Mouse (Mus musculus): ENCODE data around the gene Lrpprc. TPM values are rescaled to one million over a fixed set of nuclear protein-coding genes. Genes with fewer than 3 reads are reported as not detected.

Gene Lrpprc
- polyA plus RNA-seq, 1 experiment: 5.4 TPM

GRCm38 (mm10) chr17:84675951-84676366 lies 114.6 kb downstream of the Lrpprc start, which contains the start of gene Abcg8:
Gene Abcg8 (plus strand): TSS chr17:84676302.
- Histone ChIP-seq H3K27ac (ENCODE audit: insufficient read depth, low read length) (no peak within 1 kb of the TSS), H3K4me3 (ENCODE audit: extremely low read depth, insufficient read depth, insufficient read length) (no peak within 1 kb of the TSS), H3K36me3 (ENCODE audit: control insufficient read depth, insufficient read depth, low read length) (no peaks in the 10 kb centered on the region), H3K27me3 (ENCODE audit: control insufficient read depth, insufficient read depth, low read length) (peaks cover 4% of the 10 kb centered on the region; the same call in 1 of the 2 replicates), H3K4me1 (ENCODE audit: control insufficient read depth, insufficient read depth, insufficient read length) (no peaks in the 10 kb centered on the region)
- DNase-seq (ENCODE audit: low read depth in 1 of 2, low spot score in 2 of 2): no peak
- TF ChIP-seq CTCF (IDR thresholded peaks at IDR 0.05; ENCODE audit: extremely low read depth, insufficient read depth, insufficient read length, insufficient replicate concordance) (no peak), POLR2A (IDR thresholded peaks at IDR 0.05; ENCODE audit: low read depth, low read length) (no peak)
- 5% methylated on average over 24 of the region's 24 CpGs for WGBS

GRCm38 (mm10) chr17:84675204-84675603 lies 115.4 kb downstream of the Lrpprc start:
- Histone ChIP-seq H3K27me3 (ENCODE audit: control insufficient read depth, insufficient read depth, low read length) (peaks cover 4% of the 10 kb centered on the region; the same call in 1 of the 2 replicates), H3K36me3 (ENCODE audit: control insufficient read depth, insufficient read depth, low read length) (no peaks in the 10 kb centered on the region), H3K4me3 (ENCODE audit: extremely low read depth, insufficient read depth, insufficient read length) (no peak overlapping the region), H3K4me1 (ENCODE audit: control insufficient read depth, insufficient read depth, insufficient read length) (no peaks in the 10 kb centered on the region), H3K27ac (ENCODE audit: insufficient read depth, low read length) (no peak overlapping the region)
- TF ChIP-seq POLR2A (IDR thresholded peaks at IDR 0.05; ENCODE audit: low read depth, low read length) (no peak), CTCF (IDR thresholded peaks at IDR 0.05; ENCODE audit: extremely low read depth, insufficient read depth, insufficient read length, insufficient replicate concordance) (no peak)
- no peak for DNase-seq (ENCODE audit: low read depth in 1 of 2, low spot score in 2 of 2)
- WGBS: 66% methylated on average over 4 of the region's 4 CpGs

- no peak for DNase-seq (ENCODE audit: low read depth in 1 of 2, low spot score in 2 of 2)
- Histone ChIP-seq H3K27ac (ENCODE audit: insufficient read depth, low read length) (no peak overlapping the region), H3K36me3 (ENCODE audit: control insufficient read depth, insufficient read depth, low read length) (no peaks in the 10 kb centered on the region), H3K4me1 (ENCODE audit: control insufficient read depth, insufficient read depth, insufficient read length) (no peaks in the 10 kb centered on the region), H3K4me3 (ENCODE audit: extremely low read depth, insufficient read depth, insufficient read length) (no peak overlapping the region), H3K27me3 (ENCODE audit: control insufficient read depth, insufficient read depth, low read length) (peaks cover 4% of the 10 kb centered on the region; the same call in 1 of the 2 replicates)
- 74% methylated on average over 7 of the region's 7 CpGs for WGBS
- TF ChIP-seq CTCF (IDR thresholded peaks at IDR 0.05; ENCODE audit: extremely low read depth, insufficient read depth, insufficient read length, insufficient replicate concordance) (no peak), POLR2A (IDR thresholded peaks at IDR 0.05; ENCODE audit: low read depth, low read length) (no peak)
These were observed 116.5 kb downstream of the Lrpprc start for GRCm38 (mm10) chr17:84674048-84674447.

- Histone ChIP-seq H3K27ac (ENCODE audit: insufficient read depth, low read length) (no peak overlapping the region), H3K27me3 (ENCODE audit: control insufficient read depth, insufficient read depth, low read length) (peaks cover 4% of the 10 kb centered on the region; the same call in 1 of the 2 replicates), H3K4me3 (ENCODE audit: extremely low read depth, insufficient read depth, insufficient read length) (no peak overlapping the region), H3K4me1 (ENCODE audit: control insufficient read depth, insufficient read depth, insufficient read length) (no peaks in the 10 kb centered on the region), H3K36me3 (ENCODE audit: control insufficient read depth, insufficient read depth, low read length) (no peaks in the 10 kb centered on the region)
- WGBS: 77% methylated on average over 16 of the region's 16 CpGs
- no peak for DNase-seq (ENCODE audit: low read depth in 1 of 2, low spot score in 2 of 2)
- TF ChIP-seq POLR2A (IDR thresholded peaks at IDR 0.05; ENCODE audit: low read depth, low read length): no peak
These were observed 117.9 kb downstream of the Lrpprc start for GRCm38 (mm10) chr17:84672376-84673369.

GRCm38 (mm10) chr17:84667848-84668247 lies 122.7 kb downstream of the Lrpprc start:
- Histone ChIP-seq H3K36me3 (ENCODE audit: control insufficient read depth, insufficient read depth, low read length) (no peaks in the 10 kb centered on the region), H3K4me3 (ENCODE audit: extremely low read depth, insufficient read depth, insufficient read length) (no peak overlapping the region)
- 88% methylated on average over 3 of the region's 3 CpGs for WGBS

GRCm38 (mm10) chr17:84665691-84666090 lies 124.9 kb downstream of the Lrpprc start:
- WGBS: 33% methylated on average over 9 of the region's 9 CpGs
- Histone ChIP-seq H3K36me3 (ENCODE audit: control insufficient read depth, insufficient read depth, low read length) (no peaks in the 10 kb centered on the region), H3K27me3 (ENCODE audit: control insufficient read depth, insufficient read depth, low read length) (no peaks in the 10 kb centered on the region), H3K4me1 (ENCODE audit: control insufficient read depth, insufficient read depth, insufficient read length) (no peaks in the 10 kb centered on the region), H3K4me3 (ENCODE audit: extremely low read depth, insufficient read depth, insufficient read length) (no peak overlapping the region), H3K27ac (ENCODE audit: insufficient read depth, low read length) (no peak overlapping the region)
- TF ChIP-seq CTCF (IDR thresholded peaks at IDR 0.05; ENCODE audit: extremely low read depth, insufficient read depth, insufficient read length, insufficient replicate concordance) (no peak), POLR2A (IDR thresholded peaks at IDR 0.05; ENCODE audit: low read depth, low read length) (no peak)
- DNase-seq (ENCODE audit: low read depth in 1 of 2, low spot score in 2 of 2): no peak

More at GRCm38 (mm10) chr17:84667848-84668247, 122.7 kb downstream of the Lrpprc start:
- no peaks in the 10 kb centered on the region for H3K27me3 ChIP-seq (ENCODE audit: control insufficient read depth, insufficient read depth, low read length)
- no peaks in the 10 kb centered on the region for H3K4me1 ChIP-seq (ENCODE audit: control insufficient read depth, insufficient read depth, insufficient read length)
- no peak overlapping the region for H3K27ac ChIP-seq (ENCODE audit: insufficient read depth, low read length)
- DNase-seq (ENCODE audit: low read depth in 1 of 2, low spot score in 2 of 2): no peak
- TF ChIP-seq CTCF (IDR thresholded peaks at IDR 0.05; ENCODE audit: extremely low read depth, insufficient read depth, insufficient read length, insufficient replicate concordance): no peak
- no peak for TF ChIP-seq POLR2A (IDR thresholded peaks at IDR 0.05; ENCODE audit: low read depth, low read length)

GRCm38 (mm10) chr17:84665053-84665452 lies 125.5 kb downstream of the Lrpprc start:
- no peaks in the 10 kb centered on the region for H3K36me3 ChIP-seq (ENCODE audit: control insufficient read depth, insufficient read depth, low read length)
- no peaks in the 10 kb centered on the region for H3K4me1 ChIP-seq (ENCODE audit: control insufficient read depth, insufficient read depth, insufficient read length)
- no peaks in the 10 kb centered on the region for H3K27me3 ChIP-seq (ENCODE audit: control insufficient read depth, insufficient read depth, low read length)
- DNase-seq (ENCODE audit: low read depth in 1 of 2, low spot score in 2 of 2): no peak
- 79% methylated on average over 10 of the region's 10 CpGs for WGBS
- TF ChIP-seq POLR2A (IDR thresholded peaks at IDR 0.05; ENCODE audit: low read depth, low read length) (no peak), CTCF (IDR thresholded peaks at IDR 0.05; ENCODE audit: extremely low read depth, insufficient read depth, insufficient read length, insufficient replicate concordance) (no peak)
- no peak overlapping the region for H3K4me3 ChIP-seq (ENCODE audit: extremely low read depth, insufficient read depth, insufficient read length)
- H3K27ac ChIP-seq (ENCODE audit: insufficient read depth, low read length): no peak overlapping the region
